Mouse (Mus musculus) C2C12 (cell line): ENCODE data around the gene Rpl41. TPM values are rescaled to one million over a fixed set of nuclear protein-coding genes. Genes with fewer than 3 reads are reported as not detected.

Source experiments
- H3K27me3 ChIP-seq: one replicate; pipeline ENCODE4 v1.6.1; 2011; ENCODE audit not compliant: control insufficient read depth, insufficient read depth, insufficient read length
- H3K36me3 ChIP-seq: one replicate; pipeline ENCODE4 v1.6.1; 2011; ENCODE audit not compliant: control insufficient read depth, insufficient read depth
- H3K4me3 ChIP-seq: one replicate; pipeline ENCODE4 v1.5.1; 2011; ENCODE audit warnings: mild to moderate bottlenecking, control low read depth; ENCODE audit not compliant: poor library complexity, insufficient read depth, severe bottlenecking
- H3K79me2 ChIP-seq: one replicate; pipeline ENCODE4 v1.6.1; 2011; ENCODE audit not compliant: control insufficient read depth, insufficient read depth
- H3K79me3 ChIP-seq: one replicate; pipeline ENCODE4 v1.6.1; 2011; ENCODE audit warnings: low read depth, control low read depth
- H3ac ChIP-seq: one replicate; pipeline ENCODE3; 2011; ENCODE audit warnings: low read depth; ENCODE audit not compliant: control insufficient read depth, insufficient read length
- CEBPB ChIP-seq: IDR thresholded peaks from one replicate; pipeline ENCODE4 v1.6.1; 2011; ENCODE audit warnings: low read depth, mild to moderate bottlenecking, control low read depth, moderate library complexity
- CTCF ChIP-seq: IDR thresholded peaks from one replicate; pipeline ENCODE4 v1.5.1; 2011; ENCODE audit not compliant: control insufficient read depth, insufficient read depth, insufficient read length
- FOSL1 ChIP-seq: IDR thresholded peaks from one replicate; pipeline ENCODE4 v1.8.0; 2011; ENCODE audit warnings: mild to moderate bottlenecking, low read length; ENCODE audit not compliant: poor library complexity, insufficient read depth, severe bottlenecking
- MAX ChIP-seq: IDR thresholded peaks from one replicate; pipeline ENCODE4 v1.6.1; 2011; ENCODE audit warnings: mild to moderate bottlenecking, control low read depth
- MYOD1 ChIP-seq: IDR thresholded peaks from one replicate; pipeline ENCODE4 v1.6.1; 2011; ENCODE audit warnings: low read depth; ENCODE audit not compliant: control insufficient read depth, insufficient read length
- MYOG ChIP-seq: IDR thresholded peaks from one replicate; pipeline ENCODE4 v1.6.1; 2011; ENCODE audit not compliant: control insufficient read depth, insufficient read length; ENCODE audit errors: extremely low read depth
- USF1 ChIP-seq: IDR thresholded peaks from one replicate; pipeline ENCODE4 v1.6.1; 2011; ENCODE audit warnings: low read depth, mild to moderate bottlenecking, control low read depth, moderate library complexity
- polyA plus RNA-seq: library from polyadenylated mRNA; unstranded; fragments of >200 nt; fragmentation: generic; extraction: Trizol; gene quantifications from one replicate; pipeline ENCODE4 v1.2.1, GENCODE M21; 2012; ENCODE audit warnings: missing spikeins

The Rpl41 gene
- polyA plus RNA-seq, 1 experiment, result 13,760 TPM

GRCm38 (mm10) chr10:128524111-128524731 is 24.9 kb downstream of the Rpl41 start:
- H3K4me3 ChIP-seq, result peak overlapping the region; percentile 78
- H3K79me2 ChIP-seq, result peaks cover 33% of the 10 kb centered on the region
- TF ChIP-seq MYOG, result no peak
- TF ChIP-seq MYOD1, result no peak
- TF ChIP-seq FOSL1, result no peak
- TF ChIP-seq USF1, result no peak
- TF ChIP-seq MAX, result no peak
- no peaks in the 10 kb centered on the region for H3K27me3 ChIP-seq
- H3ac ChIP-seq, result peak overlapping the region; percentile 85
- H3K36me3 ChIP-seq, result peaks cover 37% of the 10 kb centered on the region
- peaks cover 5% of the 10 kb centered on the region for H3K79me3 ChIP-seq

GRCm38 (mm10) chr10:128522351-128522750 is 26.8 kb downstream of the Rpl41 start:
- no peak for TF ChIP-seq FOSL1
- no peak for TF ChIP-seq MYOG
- TF ChIP-seq CEBPB, result no peak
- no peak for TF ChIP-seq USF1
- no peak for TF ChIP-seq MYOD1
- TF ChIP-seq CTCF, result no peak
- TF ChIP-seq MAX, result no peak
- H3K4me3 ChIP-seq, result no peak overlapping the region
- H3K36me3 ChIP-seq, result peaks cover 55% of the 10 kb centered on the region
- no peak overlapping the region for H3ac ChIP-seq
- H3K79me2 ChIP-seq, result peaks cover 33% of the 10 kb centered on the region
- H3K79me3 ChIP-seq, result peaks cover 5% of the 10 kb centered on the region
- H3K27me3 ChIP-seq, result no peaks in the 10 kb centered on the region

DNA sequence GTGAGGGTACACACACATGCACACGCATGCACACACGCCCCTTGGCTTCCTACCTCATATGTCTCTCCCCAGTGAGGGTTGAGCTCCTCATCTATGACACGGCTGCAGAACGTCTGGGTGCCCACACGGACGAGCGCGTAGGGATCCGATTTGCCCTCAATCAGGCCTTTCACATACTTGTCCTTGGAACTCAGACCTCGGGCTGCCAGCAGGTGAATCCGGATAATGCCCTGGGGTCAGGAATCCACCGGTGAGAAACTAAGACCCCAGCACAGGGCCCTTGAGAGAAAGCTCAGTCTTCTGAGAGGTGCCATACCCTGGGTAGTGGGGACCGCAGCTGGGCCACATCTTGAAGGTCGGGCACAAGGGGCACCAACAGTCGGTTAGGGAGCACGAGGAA is 28.5 kb downstream of the Rpl41 start:
- no peak overlapping the region for H3ac ChIP-seq
- H3K79me2 ChIP-seq, result peaks cover 33% of the 10 kb centered on the region
- H3K36me3 ChIP-seq, result peaks cover 72% of the 10 kb centered on the region
- peaks cover 5% of the 10 kb centered on the region for H3K79me3 ChIP-seq
- no peak for TF ChIP-seq FOSL1
- TF ChIP-seq USF1, result no peak
- no peak for TF ChIP-seq MAX
- no peak for TF ChIP-seq CEBPB
- no peak for TF ChIP-seq CTCF
- no peak for TF ChIP-seq MYOD1
- TF ChIP-seq MYOG, result no peak
- no peak overlapping the region for H3K4me3 ChIP-seq
- H3K27me3 ChIP-seq, result no peaks in the 10 kb centered on the region

- H3K36me3 ChIP-seq, result peaks cover 89% of the 10 kb centered on the region
- TF ChIP-seq CEBPB (no peak), MYOG (no peak), USF1 (no peak), FOSL1 (no peak), MYOD1 (no peak), CTCF (peak; percentile 53), MAX (no peak)
- peaks cover 16% of the 10 kb centered on the region for H3K79me2 ChIP-seq
- H3K4me3 ChIP-seq, result no peak overlapping the region
- no peak overlapping the region for H3ac ChIP-seq
- H3K27me3 ChIP-seq, result no peaks in the 10 kb centered on the region
- no peaks in the 10 kb centered on the region for H3K79me3 ChIP-seq
Measured at GRCm38 (mm10) chr10:128518833-128519232, 30.3 kb downstream of the Rpl41 start.

DNA sequence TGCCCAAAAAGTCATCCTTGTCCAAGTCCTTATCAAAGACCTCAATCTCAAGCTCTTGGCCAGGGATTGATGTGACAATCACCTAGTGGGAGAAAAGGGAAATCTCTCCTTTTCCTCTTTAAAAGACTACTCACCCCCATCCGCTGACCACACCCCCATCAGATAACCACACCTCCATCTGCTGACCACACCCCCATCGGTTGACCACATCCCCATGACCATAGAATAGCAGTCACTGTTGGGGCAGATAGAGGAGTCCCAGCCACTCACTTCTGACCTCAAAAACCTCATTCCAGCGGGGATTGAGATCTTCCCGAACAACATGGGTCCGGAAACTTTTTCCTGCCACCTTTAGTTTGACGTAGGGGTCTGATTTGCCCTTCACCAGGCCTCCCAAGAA is 32.4 kb downstream of the Rpl41 start:
- Histone ChIP-seq H3K79me2 (no peaks in the 10 kb centered on the region), H3K4me3 (no peak overlapping the region), H3K79me3 (no peaks in the 10 kb centered on the region), H3ac (no peak overlapping the region), H3K36me3 (peaks cover 97% of the 10 kb centered on the region), H3K27me3 (no peaks in the 10 kb centered on the region)
- no peak for TF ChIP-seq FOSL1
- TF ChIP-seq CTCF, result no peak
- TF ChIP-seq MAX, result no peak
- TF ChIP-seq MYOG, result no peak
- no peak for TF ChIP-seq MYOD1
- TF ChIP-seq CEBPB, result no peak
- no peak for TF ChIP-seq USF1

GRCm38 (mm10) chr10:128516029-128516428 is 33.1 kb downstream of the Rpl41 start:
- no peak overlapping the region for H3ac ChIP-seq
- H3K36me3 ChIP-seq, result peaks cover 97% of the 10 kb centered on the region
- no peaks in the 10 kb centered on the region for H3K79me3 ChIP-seq
- H3K4me3 ChIP-seq, result no peak overlapping the region
- H3K27me3 ChIP-seq, result no peaks in the 10 kb centered on the region
- no peak for TF ChIP-seq CEBPB
- TF ChIP-seq CTCF, result no peak
- TF ChIP-seq MAX, result no peak
- TF ChIP-seq FOSL1, result no peak
- no peak for TF ChIP-seq MYOG
- no peak for TF ChIP-seq MYOD1
- no peak for TF ChIP-seq USF1
- H3K79me2 ChIP-seq, result no peaks in the 10 kb centered on the region
